Comparison of ENCODE assay signal across 10 mouse cellular contexts in genomic region chr2:164430697-164431096, GRCm38 (mm10). TPM values are rescaled to one million over a fixed set of nuclear protein-coding genes. Genes with fewer than 3 reads are reported as not detected.
DNase-seq lines count a peak whose midpoint lies in the region; ATAC-seq and TF ChIP-seq lines count a peak whose summit lies in the region.
"Had no signal": no experiment of that assay in that cellular context is flagged by ENCODE, and none has a peak within 500 bp of the region (broad histone marks: within the 10 kb centered on the region; RNA-seq: fewer than 3 reads in every experiment).

No protein-coding gene starts in this region.

- H3K36me3 ChIP-seq in heart, embryonic 13.5 days, result peaks cover 42% of the 10 kb centered on the region
- peaks cover 16% of the 10 kb centered on the region for H3K36me3 ChIP-seq in kidney, adult 2 months (ENCODE audit: control insufficient read depth, insufficient read depth, low read length)
- peaks cover 8% of the 10 kb centered on the region; the same call in 1 of the 2 replicates for H3K36me3 ChIP-seq in liver, embryonic 13.5 days

- ATAC-seq in heart, embryonic 13.5 days (ENCODE audit: extremely low read depth, insufficient number of reproducible peaks, low FRiP score, low TSS enrichment), result no peak
- ATAC-seq in liver, embryonic 13.5 days (ENCODE audit: low read depth), result no peak

- 0 out of 2 replicates have a peak, but pooled peaks cover 5% of the 10 kb centered on the region for H3K27me3 ChIP-seq in heart, embryonic 13.5 days (replicated peaks)
- H3K27me3 ChIP-seq in kidney, adult 2 months (replicated peaks; ENCODE audit: control insufficient read depth, insufficient read depth, low read length), result no peaks in the 10 kb centered on the region
- peaks cover 43% of the 10 kb centered on the region for H3K27me3 ChIP-seq in liver, embryonic 13.5 days

- peak overlapping the region; percentile 54 for H3K9ac ChIP-seq in heart, embryonic 13.5 days
- H3K9ac ChIP-seq in liver, embryonic 13.5 days, result no peak overlapping the region

- peaks cover 62% of the 10 kb centered on the region for H3K4me1 ChIP-seq in heart, embryonic 13.5 days
- peaks cover 55% of the 10 kb centered on the region for H3K4me1 ChIP-seq in kidney, adult 2 months (ENCODE audit: control insufficient read depth, insufficient read depth, low read length)
- H3K4me1 ChIP-seq in liver, embryonic 13.5 days (replicated peaks), result peaks cover 23% of the 10 kb centered on the region

- no peaks in the 10 kb centered on the region for H3K9me3 ChIP-seq in heart, embryonic 13.5 days
- H3K9me3 ChIP-seq in liver, embryonic 13.5 days (replicated peaks), result no peaks in the 10 kb centered on the region

- H3K4me3 ChIP-seq in heart, embryonic 13.5 days, result no peak overlapping the region
- H3K4me3 ChIP-seq in kidney, adult 2 months (ENCODE audit: insufficient read depth, low read depth, low read length), result no peak overlapping the region
- H3K4me3 ChIP-seq in liver, embryonic 13.5 days (replicated peaks), result no peak overlapping the region

- peak overlapping the region; percentile 33 for H3K4me2 ChIP-seq in heart, embryonic 13.5 days
- H3K4me2 ChIP-seq in liver, embryonic 13.5 days, result peak overlapping the region; percentile 26; the same call in 1 of the 2 replicates

- TF ChIP-seq CTCF in kidney, adult 2 months (conservative IDR thresholded peaks at IDR 0.05; ENCODE audit: insufficient read depth, insufficient read length, low read depth, low read length), result 0 out of 2 replicates have a peak, but pooled peaks have one; percentile 24

- no peak for DNase-seq in heart, adult 9 months (ENCODE audit: low spot score in 2 of 2)
- peak; percentile 91 for DNase-seq in R1 (ENCODE audit: low read depth, low spot score)
- DNase-seq in kidney, adult 2 months, result peak; percentile 78
- no peak for DNase-seq in liver, embryonic 13.5 days
- no peak for DNase-seq in right cerebral cortex, postnatal 14 days
- no peak for DNase-seq in yolk sac, embryonic 10.5 days (ENCODE audit: low spot score)
- DNase-seq in adrenal gland, postnatal 25 days, result no peak
- DNase-seq: adrenal gland, postnatal 14 days; left cerebral cortex, postnatal 4 days had no signal

- WGBS in heart, embryonic 13.5 days, result 12% methylated on average over 7 of the region's 7 CpGs
- WGBS in kidney, adult 2 months, result 21% methylated on average over 7 of the region's 7 CpGs
- 6% methylated on average over 7 of the region's 7 CpGs for WGBS in liver, embryonic 13.5 days (ENCODE audit: insufficient replicate concordance)

- H3K27ac ChIP-seq in heart, embryonic 13.5 days (replicated peaks), result 0 out of 2 replicates have a peak overlapping the region, but pooled peaks have one; percentile 12
- H3K27ac ChIP-seq in kidney, adult 2 months (ENCODE audit: insufficient read depth, low read depth, low read length), result peak overlapping the region; percentile 87
- H3K27ac ChIP-seq in liver, embryonic 13.5 days, result no peak overlapping the region

- no peak for TF ChIP-seq POLR2A in kidney, adult 2 months (IDR thresholded peaks at IDR 0.05; ENCODE audit: low read depth, low read length)

RNA-seq across cellular contexts. Expression of gene Sdc4, which starts 13.0 kb away (rescaled TPM):
- 36.6 and 46.5 TPM in 2 replicates for polyA plus RNA-seq in heart, embryonic 13.5 days (2015; fragmentation: Nextera tagmentation; extraction: Ambion mirVana)
- polyA plus RNA-seq in kidney, adult 2 months (2012; rRNA removed), result 194 and 212 TPM in 2 replicates
- 33.6 and 37.0 TPM in 2 replicates for polyA plus RNA-seq in liver, embryonic 13.5 days (2015; fragmentation: Nextera tagmentation; extraction: Ambion mirVana)
- total RNA-seq in adrenal gland, postnatal 25 days (2021), result 75.1 and 82.0 TPM in 2 replicates

RNA-seq across cellular contexts. Expression of gene Matn4, which starts 25.7 kb away (rescaled TPM):
- polyA plus RNA-seq in heart, embryonic 13.5 days (2015; fragmentation: Nextera tagmentation; extraction: Ambion mirVana), result 5.2 and 7.7 TPM in 2 replicates
- 1.4 and 2.6 TPM in 2 replicates for polyA plus RNA-seq in kidney, adult 2 months (2012; rRNA removed)
- 0.13 and 0.35 TPM in 2 replicates for polyA plus RNA-seq in liver, embryonic 13.5 days (2015; fragmentation: Nextera tagmentation; extraction: Ambion mirVana)
- 0.73 and 1.3 TPM in 2 replicates for total RNA-seq in adrenal gland, postnatal 25 days (2021)

RNA-seq across cellular contexts. Expression of gene Sys1, which starts 26.1 kb away (rescaled TPM):
- 37.2 and 43.0 TPM in 2 replicates for polyA plus RNA-seq in heart, embryonic 13.5 days (2015; fragmentation: Nextera tagmentation; extraction: Ambion mirVana)
- 94.5 and 122 TPM in 2 replicates for polyA plus RNA-seq in kidney, adult 2 months (2012; rRNA removed)
- 28.5 and 33.2 TPM in 2 replicates for polyA plus RNA-seq in liver, embryonic 13.5 days (2015; fragmentation: Nextera tagmentation; extraction: Ambion mirVana)
- 27.0 and 30.0 TPM in 2 replicates for total RNA-seq in adrenal gland, postnatal 25 days (2021)

RNA-seq across cellular contexts. Expression of gene Rbpjl, which starts 27.8 kb away (rescaled TPM):
- 0.21 and 0.23 TPM in 2 replicates for polyA plus RNA-seq in heart, embryonic 13.5 days (2015; fragmentation: Nextera tagmentation; extraction: Ambion mirVana)
- polyA plus RNA-seq in kidney, adult 2 months (2012; rRNA removed), result 0.04 TPM in 1 of 2 replicates, not detected in the other
- polyA plus RNA-seq in liver, embryonic 13.5 days (2015; fragmentation: Nextera tagmentation; extraction: Ambion mirVana), result 0.02 TPM in 2 replicates
- total RNA-seq in adrenal gland, postnatal 25 days (2021), result not detected in 2 replicates
- total RNA-seq: adrenal gland, postnatal 14 days had no signal

RNA-seq across cellular contexts. Expression of gene Gm20458, which starts 30.1 kb away (rescaled TPM):
- 8.7 and 11.7 TPM in 2 replicates for polyA plus RNA-seq in heart, embryonic 13.5 days (2015; fragmentation: Nextera tagmentation; extraction: Ambion mirVana)
- polyA plus RNA-seq in kidney, adult 2 months (2012; rRNA removed), result 22.1 and 23.4 TPM in 2 replicates
- polyA plus RNA-seq in liver, embryonic 13.5 days (2015; fragmentation: Nextera tagmentation; extraction: Ambion mirVana), result 5.3 and 5.7 TPM in 2 replicates
- 4.0 TPM in 1 of 2 replicates, not detected in the other for total RNA-seq in adrenal gland, postnatal 25 days (2021)

Comparison
In these comparisons a context has a peak if more than half of its experiments do, and no peak if none do; other contexts are left out.
1. DNase-seq: peak in R1 (single experiment) and kidney, adult 2 months (single experiment); none in heart, adult 9 months (0 of 2), liver, embryonic 13.5 days (single experiment), right cerebral cortex, postnatal 14 days (single experiment), yolk sac, embryonic 10.5 days (single experiment) and adrenal gland, postnatal 25 days (single experiment).